13 mouse cellular contexts compared by ENCODE assay signal in genomic region chr6:57063730-57064129, GRCm38 (mm10). TPM values are rescaled to one million over a fixed set of nuclear protein-coding genes. Genes with fewer than 3 reads are reported as not detected.
DNase-seq lines count a peak whose midpoint lies in the region; ATAC-seq and TF ChIP-seq lines count a peak whose summit lies in the region.
"Had no signal": no experiment of that assay in that cellular context is flagged by ENCODE, and none has a peak within 500 bp of the region (broad histone marks: within the 10 kb centered on the region; RNA-seq: fewer than 3 reads in every experiment).

No protein-coding gene starts in this region.

- no peak overlapping the region for H3K9ac ChIP-seq in lung, postnatal 0 days (replicated peaks; ENCODE audit: low read depth)
- H3K9ac ChIP-seq in kidney, postnatal 0 days (ENCODE audit: low read depth, low read length), result no peak overlapping the region

- no peak overlapping the region for H3K4me2 ChIP-seq in lung, postnatal 0 days (replicated peaks; ENCODE audit: low read depth, low read length)
- H3K4me2 ChIP-seq in kidney, postnatal 0 days (ENCODE audit: low read length), result no peak overlapping the region

- no peaks in the 10 kb centered on the region for H3K36me3 ChIP-seq in lung, postnatal 0 days (ENCODE audit: insufficient read depth, low read length)
- no peaks in the 10 kb centered on the region for H3K36me3 ChIP-seq in kidney, postnatal 0 days (ENCODE audit: insufficient read depth, low read length)
- H3K36me3 ChIP-seq: limb, embryonic 10.5 days had no signal

- no peak overlapping the region for H3K4me3 ChIP-seq in lung, postnatal 0 days (ENCODE audit: low read depth, low read length)
- no peak overlapping the region for H3K4me3 ChIP-seq in kidney, postnatal 0 days (replicated peaks; ENCODE audit: low read depth, low read length)
- H3K4me3 ChIP-seq: erythroblast, embryonic 14.5 days; limb, embryonic 10.5 days had no signal

- H3K27ac ChIP-seq in lung, postnatal 0 days (ENCODE audit: low read length), result no peak overlapping the region
- no peak overlapping the region for H3K27ac ChIP-seq in kidney, postnatal 0 days
- H3K27ac ChIP-seq: limb, embryonic 10.5 days had no signal

- 0 out of 2 replicates have a peak, but pooled peaks have one; percentile 13 for TF ChIP-seq CTCF in lung, postnatal 0 days (IDR thresholded peaks at IDR 0.05)
- TF ChIP-seq CTCF in kidney, postnatal 0 days (IDR thresholded peaks at IDR 0.05; ENCODE audit: low read depth), result peak; percentile 53; the same call in 1 of the 2 replicates

- H3K27me3 ChIP-seq in lung, postnatal 0 days (replicated peaks; ENCODE audit: insufficient read depth, low read length), result no peaks in the 10 kb centered on the region
- H3K27me3 ChIP-seq in kidney, postnatal 0 days (ENCODE audit: insufficient read depth, low read length), result no peaks in the 10 kb centered on the region

- ATAC-seq in lung, postnatal 0 days, result no peak
- no peak; the same call in 1 of the 2 replicates for ATAC-seq in kidney, postnatal 0 days (replicated peaks; ENCODE audit: low FRiP score, low read depth)
- no peak for ATAC-seq in monocyte, adult 5-6 weeks (replicated peaks; ENCODE audit: insufficient number of reproducible peaks, low FRiP score, low TSS enrichment, poor library complexity, severe bottlenecking)

- H3K4me1 ChIP-seq in lung, postnatal 0 days (ENCODE audit: insufficient read depth, low read depth, low read length), result no peaks in the 10 kb centered on the region
- no peaks in the 10 kb centered on the region for H3K4me1 ChIP-seq in kidney, postnatal 0 days (replicated peaks; ENCODE audit: insufficient read depth, low read length)
- H3K4me1 ChIP-seq: limb, embryonic 10.5 days had no signal

- no peaks in the 10 kb centered on the region for H3K9me3 ChIP-seq in lung, postnatal 0 days (ENCODE audit: low read length)
- no peaks in the 10 kb centered on the region for H3K9me3 ChIP-seq in kidney, postnatal 0 days (replicated peaks; ENCODE audit: low read length)
- H3K9me3 ChIP-seq: limb, embryonic 10.5 days had no signal

- no peak for TF ChIP-seq EP300 in lung, postnatal 0 days (IDR thresholded peaks at IDR 0.05)

- DNase-seq in embryo, embryonic 11 days, result peak; percentile 1
- no peak for DNase-seq in embryo, embryonic 10 days (ENCODE audit: low spot score)
- no peak for DNase-seq in lung, postnatal 0 days (ENCODE audit: low spot score)
- no peak for DNase-seq in lung, postnatal 14 days
- DNase-seq in MEL-GATA-1-ER (ENCODE audit: extremely low read depth, low read depth), result peak; percentile 0
- DNase-seq in kidney, postnatal 0 days (ENCODE audit: low spot score), result no peak
- no peak for DNase-seq in layer of hippocampus, postnatal 25 days (ENCODE audit: extremely low spot score in 1 of 2, low spot score in 1 of 2)
- DNase-seq: cerebellum, adult 11 months; gastrocnemius, postnatal 14 days had no signal

RNA-seq across cellular contexts. Expression of gene Vmn1r9, which starts 2.9 kb away (rescaled TPM):
- not detected in 2 replicates for polyA plus RNA-seq in lung, postnatal 0 days (2015; fragmentation: Nextera tagmentation; extraction: Ambion mirVana)
- polyA plus RNA-seq in kidney, postnatal 0 days (2015; fragmentation: Nextera tagmentation; extraction: Ambion mirVana), result not detected in 2 replicates
- not detected in 3 replicates for total RNA-seq in monocyte, adult 5-6 weeks (2017)
- not detected for total RNA-seq in layer of hippocampus, postnatal 25 days (2021)
- total RNA-seq: gastrocnemius, postnatal 14 days had no signal
- polyA plus RNA-seq: erythroblast, embryonic 14.5 days; limb, embryonic 10.5 days had no signal

RNA-seq across cellular contexts. Expression of gene Vmn1r8, which starts 31.6 kb away (rescaled TPM):
- polyA plus RNA-seq in lung, postnatal 0 days (2015; fragmentation: Nextera tagmentation; extraction: Ambion mirVana), result not detected in 2 replicates
- not detected in 2 replicates for polyA plus RNA-seq in kidney, postnatal 0 days (2015; fragmentation: Nextera tagmentation; extraction: Ambion mirVana)
- total RNA-seq in monocyte, adult 5-6 weeks (2017), result not detected in 3 replicates
- total RNA-seq in layer of hippocampus, postnatal 25 days (2021), result not detected
- total RNA-seq: gastrocnemius, postnatal 14 days; neutrophil, adult 5-6 weeks had no signal
- polyA plus RNA-seq: erythroblast, embryonic 14.5 days; limb, embryonic 10.5 days had no signal

RNA-seq across cellular contexts. Expression of gene Vmn1r7, which starts 38.6 kb away (rescaled TPM):
- not detected in 2 replicates for polyA plus RNA-seq in lung, postnatal 0 days (2015; fragmentation: Nextera tagmentation; extraction: Ambion mirVana)
- not detected in 2 replicates for polyA plus RNA-seq in kidney, postnatal 0 days (2015; fragmentation: Nextera tagmentation; extraction: Ambion mirVana)
- 0.58 TPM in 1 of 3 replicates, not detected in the others for total RNA-seq in monocyte, adult 5-6 weeks (2017)
- not detected for total RNA-seq in layer of hippocampus, postnatal 25 days (2021)
- total RNA-seq: gastrocnemius, postnatal 14 days; neutrophil, adult 5-6 weeks had no signal
- polyA plus RNA-seq: erythroblast, embryonic 14.5 days; limb, embryonic 10.5 days had no signal

RNA-seq across cellular contexts. Expression of gene Vmn1r10, which starts 45.5 kb away (rescaled TPM):
- polyA plus RNA-seq in lung, postnatal 0 days (2015; fragmentation: Nextera tagmentation; extraction: Ambion mirVana), result not detected in 2 replicates
- not detected in 2 replicates for polyA plus RNA-seq in kidney, postnatal 0 days (2015; fragmentation: Nextera tagmentation; extraction: Ambion mirVana)
- total RNA-seq in monocyte, adult 5-6 weeks (2017), result not detected in 3 replicates
- not detected for total RNA-seq in layer of hippocampus, postnatal 25 days (2021)
- total RNA-seq: gastrocnemius, postnatal 14 days; neutrophil, adult 5-6 weeks had no signal
- polyA plus RNA-seq: erythroblast, embryonic 14.5 days; limb, embryonic 10.5 days had no signal

Comparison
In these comparisons a context has a peak if more than half of its experiments do, and no peak if none do; other contexts are left out.
1. DNase-seq: peak in embryo, embryonic 11 days (single experiment) and MEL-GATA-1-ER (single experiment); none in embryo, embryonic 10 days (single experiment), lung, postnatal 0 days (single experiment), lung, postnatal 14 days (single experiment), kidney, postnatal 0 days (single experiment) and layer of hippocampus, postnatal 25 days (0 of 2).